Mouse (Mus musculus) liver, embryonic 13.5 days (tissue): ENCODE results near the gene Pcyt2. TPM values are rescaled to one million over a fixed set of nuclear protein-coding genes. Genes with fewer than 3 reads are reported as not detected.
A peak's percentile ranks its signal among the peaks of the same experiment; 100 is the strongest.

Experiments used
- ATAC-seq: fragments of 200-750 bp; cut with Nextera tagmentation; 2 replicates; pipeline ENCODE4 v1.8.0; 2017; ENCODE audit warnings: low read depth, mild to moderate bottlenecking, moderate number of reproducible peaks, moderate library complexity
- DNase-seq: peaks from one replicate; pipeline ENCODE4 v3.0.0; 2022
- H3K27ac ChIP-seq: fragments of 300-500 bp; sonication (generic); 2 replicates; pipeline ENCODE4 v1.5.1; 2015; ENCODE audit warnings: moderate library complexity, mild to moderate bottlenecking, inconsistent platforms
- H3K27me3 ChIP-seq: fragments of 300-500 bp; sonication (generic); 2 replicates; pipeline ENCODE4 v1.6.1; 2015; ENCODE audit warnings: mild to moderate bottlenecking, inconsistent platforms
- H3K36me3 ChIP-seq: fragments of 300-500 bp; sonication (generic); 2 replicates; pipeline ENCODE4 v1.6.1; 2015; ENCODE audit warnings: mild to moderate bottlenecking, inconsistent platforms
- H3K4me1 ChIP-seq: fragments of 300-500 bp; sonication (generic); replicated peaks from 2 replicates; pipeline ENCODE4 v1.6.1; 2015; ENCODE audit warnings: inconsistent platforms
- H3K4me2 ChIP-seq: fragments of 300-500 bp; sonication (generic); 2 replicates; pipeline ENCODE4 v1.6.1; 2015; ENCODE audit warnings: inconsistent platforms, mild to moderate bottlenecking, moderate library complexity
- H3K4me3 ChIP-seq: fragments of 300-500 bp; sonication (generic); replicated peaks from 2 replicates; pipeline ENCODE4 v1.5.1; 2015; ENCODE audit warnings: mild to moderate bottlenecking, inconsistent platforms
- H3K9ac ChIP-seq: fragments of 300-500 bp; sonication (generic); 2 replicates; pipeline ENCODE4 v1.6.1; 2015; ENCODE audit warnings: mild to moderate bottlenecking, inconsistent platforms
- H3K9me3 ChIP-seq: fragments of 300-500 bp; sonication (generic); replicated peaks from 2 replicates; pipeline ENCODE4 v1.6.1; 2016; ENCODE audit warnings: inconsistent platforms
- WGBS: fragments of 180-500 bp; shearing (Covaris S2); methylation state at CpG from one replicate; pipeline ENCODE4 v1.1.7; 2015; ENCODE audit not compliant: insufficient replicate concordance; 5-methylcytosine and 5-hydroxymethylcytosine counted together
- polyA plus RNA-seq: library from polyadenylated mRNA; unstranded; fragments of >200 nt; fragmentation: Nextera tagmentation; extraction: Ambion mirVana; gene quantifications from 2 replicates; pipeline ENCODE4 v1.2.1, GENCODE M21; 2015

Pcyt2 gene
- polyA plus RNA-seq, 1 experiment from 2014 or later = 114 TPM

GRCm38 (mm10) chr11:120631726-120632448, 14.2 kb upstream of the Pcyt2 start:
- H3K27me3 ChIP-seq = no peaks in the 10 kb centered on the region
- H3K36me3 ChIP-seq = peaks cover 25% of the 10 kb centered on the region
- DNase-seq (peak; percentile 53), ATAC-seq (peak; percentile 36)
- H3K4me3 ChIP-seq = peak overlapping the region; percentile 91
- peaks cover 75% of the 10 kb centered on the region for H3K4me1 ChIP-seq
- H3K9me3 ChIP-seq = no peaks in the 10 kb centered on the region
- 36% methylated on average over 4 of the region's 4 CpGs for WGBS
- peak overlapping the region; percentile 99 for H3K9ac ChIP-seq
- H3K27ac ChIP-seq = peak overlapping the region; percentile 100
- peak overlapping the region; percentile 85 for H3K4me2 ChIP-seq

GRCm38 (mm10) chr11:120630881-120631725, 13.4 kb upstream of the Pcyt2 start:
- Histone ChIP-seq H3K9ac (peak overlapping the region; percentile 99), H3K4me2 (peak overlapping the region; percentile 85), H3K36me3 (peaks cover 33% of the 10 kb centered on the region), H3K9me3 (no peaks in the 10 kb centered on the region), H3K27ac (peak overlapping the region; percentile 100), H3K4me1 (peaks cover 81% of the 10 kb centered on the region), H3K4me3 (peak overlapping the region; percentile 91), H3K27me3 (no peaks in the 10 kb centered on the region)
- ATAC-seq (no peak), DNase-seq (no peak)
- 11% methylated on average over 7 of the region's 7 CpGs for WGBS

DNA sequence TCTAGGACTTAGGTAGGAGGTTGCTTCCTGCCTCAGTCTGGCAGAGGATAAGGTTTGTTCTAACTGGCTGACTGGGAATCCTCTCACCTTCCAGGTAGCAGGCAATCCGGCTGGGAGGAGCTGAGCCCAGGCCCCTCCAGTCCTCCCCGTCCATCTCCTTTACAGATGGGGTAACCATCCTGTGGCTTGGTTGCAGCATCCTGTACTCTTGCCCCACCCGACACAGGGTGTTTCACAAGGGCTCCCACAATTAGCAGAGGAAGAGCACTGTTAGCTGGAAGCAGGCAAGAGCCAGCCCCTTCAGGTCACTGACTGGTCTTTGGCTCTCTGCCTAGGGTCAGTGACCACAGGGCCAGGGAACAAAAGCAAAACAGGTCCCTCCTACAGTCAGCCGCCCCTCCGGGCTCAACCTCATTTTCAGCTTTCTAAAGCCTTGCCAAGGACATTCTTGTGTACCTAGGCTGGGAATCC, 12.7 kb upstream of the Pcyt2 start:
- Histone ChIP-seq H3K4me1 (peaks cover 85% of the 10 kb centered on the region), H3K27ac (peak overlapping the region; percentile 100), H3K9ac (peak overlapping the region; percentile 99), H3K9me3 (no peaks in the 10 kb centered on the region), H3K4me2 (peak overlapping the region; percentile 85), H3K27me3 (no peaks in the 10 kb centered on the region), H3K36me3 (peaks cover 34% of the 10 kb centered on the region), H3K4me3 (peak overlapping the region; percentile 91)
- 20% methylated on average over 5 of the region's 5 CpGs for WGBS
- DNase-seq (peak; percentile 49), ATAC-seq (peak; percentile 34)

GRCm38 (mm10) chr11:120629911-120630310, 12.2 kb upstream of the Pcyt2 start:
- WGBS = 4% methylated on average over 7 of the region's 7 CpGs
- peak; percentile 61 for ATAC-seq

GRCm38 (mm10) chr11:120629341-120629730, 11.6 kb upstream of the Pcyt2 start:
- Histone ChIP-seq H3K36me3 (peaks cover 34% of the 10 kb centered on the region), H3K27me3 (no peaks in the 10 kb centered on the region), H3K9ac (peak overlapping the region; percentile 99), H3K4me3 (peak overlapping the region; percentile 91), H3K9me3 (no peaks in the 10 kb centered on the region), H3K4me1 (peaks cover 80% of the 10 kb centered on the region), H3K27ac (peak overlapping the region; percentile 100), H3K4me2 (peak overlapping the region; percentile 85)
- 40% methylated on average over 23 of the region's 23 CpGs for WGBS
- ATAC-seq (0 out of 2 replicates have a peak, but pooled peaks have one; percentile 8), DNase-seq (peak; percentile 70)

More at GRCm38 (mm10) chr11:120629911-120630310, 12.2 kb upstream of the Pcyt2 start:
- Histone ChIP-seq H3K4me2 (peak overlapping the region; percentile 85), H3K36me3 (peaks cover 34% of the 10 kb centered on the region), H3K27me3 (no peaks in the 10 kb centered on the region), H3K4me1 (peaks cover 86% of the 10 kb centered on the region), H3K4me3 (peak overlapping the region; percentile 91), H3K9ac (peak overlapping the region; percentile 99), H3K27ac (peak overlapping the region; percentile 100), H3K9me3 (no peaks in the 10 kb centered on the region)
- DNase-seq = peak; percentile 82

- DNase-seq (no peak), ATAC-seq (no peak)
- H3K36me3 ChIP-seq = peaks cover 35% of the 10 kb centered on the region
- 82% methylated on average over 23 of the region's 23 CpGs for WGBS
- H3K4me1 ChIP-seq = peaks cover 80% of the 10 kb centered on the region
- no peaks in the 10 kb centered on the region for H3K9me3 ChIP-seq
- H3K4me3 ChIP-seq = peak overlapping the region; percentile 91
- H3K4me2 ChIP-seq = peak overlapping the region; percentile 85
- H3K27ac ChIP-seq = peak overlapping the region; percentile 100
- no peaks in the 10 kb centered on the region for H3K27me3 ChIP-seq
- peak overlapping the region; percentile 99 for H3K9ac ChIP-seq
These were observed 11.0 kb upstream of the Pcyt2 start for GRCm38 (mm10) chr11:120628601-120629340.

GRCm38 (mm10) chr11:120627468-120628300, 9.9 kb upstream of the Pcyt2 start:
- Histone ChIP-seq H3K27me3 (no peaks in the 10 kb centered on the region), H3K9me3 (no peaks in the 10 kb centered on the region), H3K36me3 (peaks cover 46% of the 10 kb centered on the region), H3K4me1 (peaks cover 89% of the 10 kb centered on the region), H3K9ac (peak overlapping the region; percentile 56), H3K4me2 (peak overlapping the region; percentile 50), H3K27ac (peak overlapping the region; percentile 97), H3K4me3 (peak overlapping the region; percentile 29)
- ATAC-seq (no peak), DNase-seq (no peak)
- 37% methylated on average over 22 of the region's 22 CpGs for WGBS

DNA sequence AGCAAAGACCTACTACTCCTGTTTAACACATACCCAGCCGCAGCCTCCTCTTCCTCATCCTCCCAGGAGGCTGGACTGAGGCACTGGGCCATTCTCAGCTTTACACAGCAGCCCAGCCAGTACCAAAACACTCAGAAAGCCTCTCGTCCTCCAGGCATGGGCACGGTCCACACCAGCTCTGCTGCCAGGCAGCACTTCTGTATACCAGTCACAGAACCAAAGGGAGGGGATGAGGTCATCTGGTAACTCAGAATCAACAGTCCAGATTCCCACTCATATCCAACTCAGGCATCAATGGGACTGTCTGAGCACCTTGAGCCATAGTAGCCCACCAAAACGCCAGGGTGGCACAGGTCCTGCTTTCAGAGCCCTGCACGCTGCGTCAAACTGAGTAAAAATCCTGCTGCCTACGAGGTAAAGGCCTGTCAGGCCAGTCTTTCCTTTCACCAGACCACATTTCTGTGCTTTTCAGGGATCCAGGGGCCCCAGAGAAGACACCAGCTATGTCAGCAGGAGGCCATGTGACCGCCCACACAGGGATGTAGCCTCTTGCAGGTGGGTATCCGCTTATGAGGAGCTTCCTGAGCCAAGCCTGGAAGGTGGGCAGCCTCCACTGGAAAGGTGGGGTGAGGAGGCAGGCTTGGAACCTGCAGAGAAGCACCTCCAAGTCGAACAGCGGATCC, 9.2 kb upstream of the Pcyt2 start:
- H3K9ac ChIP-seq = peak overlapping the region; percentile 56

GRCm38 (mm10) chr11:120625152-120625775, 7.5 kb upstream of the Pcyt2 start, which contains the start of gene Sirt7:
Sirt7 (minus strand) TSS chr11:120625240.
- ATAC-seq = no peak

More for the DNA sequence above, 9.2 kb upstream of the Pcyt2 start:
- peak overlapping the region; percentile 97 for H3K27ac ChIP-seq
- peaks cover 88% of the 10 kb centered on the region for H3K4me1 ChIP-seq
- no peaks in the 10 kb centered on the region for H3K27me3 ChIP-seq
- ATAC-seq (no peak), DNase-seq (no peak)
- peaks cover 53% of the 10 kb centered on the region for H3K36me3 ChIP-seq
- no peaks in the 10 kb centered on the region for H3K9me3 ChIP-seq
- H3K4me3 ChIP-seq = no peak overlapping the region; the same call in 1 of the 2 replicates
- H3K4me2 ChIP-seq = peak overlapping the region; percentile 50
- 84% methylated on average over 11 of the region's 11 CpGs for WGBS

More at GRCm38 (mm10) chr11:120625152-120625775, 7.5 kb upstream of the Pcyt2 start, which contains the start of gene Sirt7:
- H3K9me3 ChIP-seq = no peaks in the 10 kb centered on the region
- H3K4me1 ChIP-seq = peaks cover 71% of the 10 kb centered on the region
- H3K36me3 ChIP-seq = peaks cover 70% of the 10 kb centered on the region
- WGBS = 8% methylated on average over 5 of the region's 5 CpGs
- H3K4me3 ChIP-seq = peak within 1 kb of the TSS; percentile 100
- H3K9ac ChIP-seq = peak within 1 kb of the TSS; percentile 99
- no peaks in the 10 kb centered on the region for H3K27me3 ChIP-seq
- H3K4me2 ChIP-seq = peak within 1 kb of the TSS; percentile 94
- H3K27ac ChIP-seq = peak within 1 kb of the TSS; percentile 97
- no peak for DNase-seq
